Mouse (Mus musculus) bone marrow macrophage, adult 2 months (primary cell): ENCODE measurements around the gene Pcbp2. TPM values are rescaled to one million over a fixed set of nuclear protein-coding genes. Genes with fewer than 3 reads are reported as not detected.

Source experiments
- H3K27ac ChIP-seq: 2 replicates; pipeline ENCODE4 v1.5.1; 2012; ENCODE audit warnings: low read depth, low read length; ENCODE audit not compliant: insufficient read depth
- H3K4me1 ChIP-seq: 2 replicates; pipeline ENCODE4 v1.6.1; 2012; ENCODE audit warnings: low read length; ENCODE audit not compliant: control insufficient read depth, insufficient read depth
- H3K4me3 ChIP-seq: 2 replicates; pipeline ENCODE4 v1.5.1; 2012; ENCODE audit warnings: mild to moderate bottlenecking, low read length, moderate library complexity; ENCODE audit not compliant: insufficient read depth
- CTCF ChIP-seq: IDR thresholded peaks from 2 replicates; pipeline ENCODE4 v1.5.1; 2012; ENCODE audit warnings: low read depth, mild to moderate bottlenecking, low read length, moderate library complexity
- POLR2A ChIP-seq: IDR thresholded peaks from 2 replicates; pipeline ENCODE4 v1.6.1; 2012; ENCODE audit warnings: mild to moderate bottlenecking, low read depth, low read length, borderline replicate concordance
- polyA plus RNA-seq: library from polyadenylated mRNA; stranded (reverse); fragments of >200 nt; gene quantifications from 2 replicates; pipeline ENCODE4 v1.2.4, GENCODE M21; 2012; ENCODE audit not compliant: missing spikeins, insufficient read depth, insufficient read length

Gene Pcbp2
- polyA plus RNA-seq, 1 experiment = 763 TPM

GRCm38 (mm10) chr15:102460971-102461370, 9.4 kb upstream of the Pcbp2 start:
- H3K4me1 ChIP-seq = peaks cover 25% of the 10 kb centered on the region
- no peak for TF ChIP-seq POLR2A
- TF ChIP-seq CTCF = no peak
- no peak overlapping the region for H3K27ac ChIP-seq
- peak overlapping the region; percentile 78; the same call in 1 of the 2 replicates for H3K4me3 ChIP-seq

DNA sequence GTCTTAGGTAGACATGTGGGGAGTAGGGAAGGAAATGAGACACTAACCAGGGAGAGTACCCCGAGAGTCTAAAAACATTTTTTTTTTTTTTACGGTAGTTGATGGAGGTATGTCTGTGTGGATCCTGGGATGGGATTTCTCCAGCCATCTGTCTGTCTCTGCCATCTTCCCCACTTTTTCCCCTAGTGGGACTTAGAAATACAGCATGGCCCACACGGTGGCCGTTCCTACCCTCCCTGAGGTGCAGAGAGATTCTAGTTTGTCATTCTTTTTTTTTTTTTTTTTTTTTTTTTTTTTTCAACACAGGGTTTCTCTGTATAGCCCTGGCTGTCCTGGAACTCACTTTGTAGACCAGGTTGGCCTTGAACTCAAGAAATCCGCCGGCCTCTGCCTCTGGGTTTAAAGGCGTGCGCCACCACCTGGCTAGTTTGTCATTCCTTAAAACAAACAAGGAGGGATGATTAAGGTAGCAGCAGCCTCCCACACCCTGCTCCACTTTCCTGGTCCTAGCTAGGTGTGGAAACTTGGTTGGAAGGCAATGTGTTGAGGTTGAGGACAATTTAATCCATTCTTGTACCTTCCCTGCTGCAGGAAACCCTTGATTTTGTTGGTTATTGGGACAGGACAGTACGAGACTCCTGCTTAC, 8.8 kb upstream of the Pcbp2 start:
- Histone ChIP-seq H3K4me3 (0 out of 2 replicates have a peak overlapping the region, but pooled peaks have one; percentile 2), H3K4me1 (peaks cover 25% of the 10 kb centered on the region), H3K27ac (no peak overlapping the region)
- TF ChIP-seq POLR2A = no peak
- TF ChIP-seq CTCF = no peak

DNA sequence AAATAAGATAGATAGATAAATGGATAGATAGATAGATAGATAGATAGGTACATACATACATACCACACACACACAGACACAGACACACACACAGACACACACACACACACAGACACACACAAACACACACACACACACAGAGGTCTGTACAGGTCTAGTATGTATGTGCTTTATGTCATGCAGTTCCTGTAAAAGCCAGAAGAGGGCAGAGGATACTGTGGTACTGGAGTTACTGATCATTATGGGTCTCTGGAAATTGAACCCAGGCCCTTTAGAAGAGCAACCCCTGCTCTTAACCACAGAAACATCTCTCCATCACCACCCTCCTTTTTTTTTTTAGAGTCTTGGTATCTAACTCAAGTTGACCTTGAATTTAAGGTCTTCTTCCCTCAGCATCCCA, 6.7 kb upstream of the Pcbp2 start:
- H3K4me1 ChIP-seq = peaks cover 20% of the 10 kb centered on the region
- no peak overlapping the region for H3K4me3 ChIP-seq
- no peak overlapping the region for H3K27ac ChIP-seq
- TF ChIP-seq CTCF = no peak
- TF ChIP-seq POLR2A = no peak

DNA sequence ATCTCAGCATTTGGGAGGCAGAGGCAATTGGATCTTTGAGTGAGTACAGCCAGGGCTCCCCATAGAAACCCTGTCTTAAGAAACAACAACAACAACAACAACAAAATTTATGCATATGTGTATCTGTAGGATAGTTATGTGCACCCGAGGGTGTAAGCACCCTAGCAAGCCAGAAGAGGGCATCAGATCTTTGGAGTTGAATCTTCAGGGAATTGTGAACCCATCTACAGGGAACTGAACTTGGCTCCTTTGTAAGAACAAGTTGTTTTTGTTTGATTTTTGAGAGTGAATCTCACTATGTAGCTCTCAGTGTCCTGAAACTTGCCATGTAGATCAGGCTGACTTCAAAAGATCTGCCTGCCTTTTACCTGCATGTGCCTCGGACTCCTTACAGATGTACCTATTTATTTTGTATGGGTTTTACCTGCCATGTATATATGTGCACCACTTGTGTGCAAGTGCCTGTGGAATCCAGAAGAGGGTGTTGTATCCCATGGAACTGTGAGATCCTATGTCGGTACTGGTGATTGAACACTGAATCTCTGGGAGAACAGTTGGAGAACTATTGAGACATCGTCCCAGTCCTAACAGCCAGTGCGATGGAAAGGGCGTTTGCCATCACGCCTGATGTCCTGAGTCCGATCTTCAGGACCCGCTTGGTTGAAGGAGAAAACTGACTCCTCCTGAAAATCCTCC, 1.5 kb upstream of the Pcbp2 start:
- TF ChIP-seq POLR2A = no peak
- no peak for TF ChIP-seq CTCF
- H3K4me1 ChIP-seq = peaks cover 6% of the 10 kb centered on the region
- no peak overlapping the region for H3K27ac ChIP-seq
- H3K4me3 ChIP-seq = no peak overlapping the region

- Histone ChIP-seq H3K4me1 (peaks cover 6% of the 10 kb centered on the region), H3K4me3 (peak overlapping the region; percentile 100), H3K27ac (peak overlapping the region; percentile 97)
- TF ChIP-seq CTCF (peak; percentile 22; the same call in 1 of the 2 replicates), POLR2A (no peak)
These were observed 411 bp downstream of the Pcbp2 start for GRCm38 (mm10) chr15:102470605-102471294.

- Histone ChIP-seq H3K4me3 (peak overlapping the region; percentile 100), H3K4me1 (peaks cover 6% of the 10 kb centered on the region), H3K27ac (peak overlapping the region; percentile 97)
- no peak for TF ChIP-seq CTCF
- TF ChIP-seq POLR2A = no peak
These were observed 931 bp downstream of the Pcbp2 start for GRCm38 (mm10) chr15:102471295-102471645.

DNA sequence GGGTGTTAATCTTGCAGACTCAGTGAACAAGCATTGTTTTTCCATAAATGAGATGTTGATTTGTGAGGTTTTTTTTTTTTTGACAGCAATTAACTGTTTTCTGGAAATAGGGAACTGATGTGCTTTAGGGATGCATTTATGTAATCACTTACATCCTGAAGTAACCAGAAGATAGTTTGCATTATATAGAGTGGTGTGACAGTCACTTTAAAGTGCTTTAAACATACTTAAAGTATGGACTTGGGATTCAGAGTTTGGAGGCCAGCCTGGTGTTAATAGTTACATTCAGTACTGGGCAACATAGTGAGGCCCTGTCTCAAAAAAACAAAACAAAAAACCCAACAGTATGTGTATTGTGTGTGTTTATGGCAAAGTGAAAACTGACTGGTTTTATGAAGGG, 1.4 kb downstream of the Pcbp2 start:
- H3K4me1 ChIP-seq = peaks cover 6% of the 10 kb centered on the region
- TF ChIP-seq CTCF = no peak
- TF ChIP-seq POLR2A = no peak
- H3K27ac ChIP-seq = peak overlapping the region; percentile 33; the same call in 1 of the 2 replicates
- peak overlapping the region; percentile 28; the same call in 1 of the 2 replicates for H3K4me3 ChIP-seq

- peaks cover 6% of the 10 kb centered on the region for H3K4me1 ChIP-seq
- H3K4me3 ChIP-seq = no peak overlapping the region
- no peak for TF ChIP-seq CTCF
- H3K27ac ChIP-seq = no peak overlapping the region
These were observed 2.9 kb downstream of the Pcbp2 start for GRCm38 (mm10) chr15:102473246-102473645.

DNA sequence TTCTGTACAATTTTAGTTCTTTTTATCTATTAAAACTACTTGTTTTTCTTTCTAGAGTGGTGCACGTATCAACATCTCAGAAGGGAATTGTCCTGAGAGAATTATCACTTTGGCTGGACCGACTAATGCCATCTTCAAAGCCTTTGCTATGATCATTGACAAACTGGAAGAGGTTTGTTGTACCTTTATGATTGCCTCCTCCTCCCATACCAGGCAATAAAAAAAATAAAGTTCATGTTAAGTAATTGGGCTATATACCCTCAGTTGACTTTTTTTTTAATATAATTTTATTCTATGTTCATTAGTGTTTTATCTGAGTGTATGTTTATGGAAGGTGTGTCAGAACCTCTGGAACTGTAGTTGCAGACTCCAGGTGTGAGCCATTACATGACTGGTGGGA, 4.2 kb downstream of the Pcbp2 start:
- TF ChIP-seq POLR2A (no peak), CTCF (no peak)
- Histone ChIP-seq H3K4me1 (peaks cover 6% of the 10 kb centered on the region), H3K4me3 (no peak overlapping the region), H3K27ac (no peak overlapping the region)

DNA sequence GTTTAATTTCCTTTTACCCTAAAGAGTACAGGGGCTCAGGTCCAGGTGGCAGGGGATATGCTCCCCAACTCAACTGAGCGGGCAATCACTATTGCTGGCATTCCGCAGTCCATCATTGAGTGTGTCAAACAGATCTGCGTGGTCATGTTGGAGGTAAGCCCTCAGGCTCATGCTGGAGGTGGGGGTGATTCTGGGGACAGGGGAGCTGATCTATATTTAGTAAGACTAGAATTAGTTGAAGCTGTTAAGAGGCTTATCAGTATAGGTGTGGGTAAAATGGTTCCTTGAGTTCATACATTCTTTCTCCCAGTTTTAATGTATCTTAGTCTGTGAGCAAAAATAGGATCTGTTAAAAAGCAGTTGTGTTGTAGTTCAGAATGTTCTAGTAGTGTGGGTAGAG, 12.8 kb downstream of the Pcbp2 start:
- no peak overlapping the region for H3K27ac ChIP-seq
- no peak for TF ChIP-seq POLR2A

More for the DNA sequence above, 12.8 kb downstream of the Pcbp2 start:
- no peak overlapping the region for H3K4me3 ChIP-seq
- no peaks in the 10 kb centered on the region for H3K4me1 ChIP-seq
